Mouse (Mus musculus) embryo, embryonic 11.5 days (tissue): ENCODE measurements around the gene Abcc10.

Experiments used
- DNase-seq: peaks from one replicate; pipeline ENCODE4 v3.0.0-alpha.2; 2012; ENCODE audit warnings: low read depth, low spot score

The Abcc10 gene

DNA sequence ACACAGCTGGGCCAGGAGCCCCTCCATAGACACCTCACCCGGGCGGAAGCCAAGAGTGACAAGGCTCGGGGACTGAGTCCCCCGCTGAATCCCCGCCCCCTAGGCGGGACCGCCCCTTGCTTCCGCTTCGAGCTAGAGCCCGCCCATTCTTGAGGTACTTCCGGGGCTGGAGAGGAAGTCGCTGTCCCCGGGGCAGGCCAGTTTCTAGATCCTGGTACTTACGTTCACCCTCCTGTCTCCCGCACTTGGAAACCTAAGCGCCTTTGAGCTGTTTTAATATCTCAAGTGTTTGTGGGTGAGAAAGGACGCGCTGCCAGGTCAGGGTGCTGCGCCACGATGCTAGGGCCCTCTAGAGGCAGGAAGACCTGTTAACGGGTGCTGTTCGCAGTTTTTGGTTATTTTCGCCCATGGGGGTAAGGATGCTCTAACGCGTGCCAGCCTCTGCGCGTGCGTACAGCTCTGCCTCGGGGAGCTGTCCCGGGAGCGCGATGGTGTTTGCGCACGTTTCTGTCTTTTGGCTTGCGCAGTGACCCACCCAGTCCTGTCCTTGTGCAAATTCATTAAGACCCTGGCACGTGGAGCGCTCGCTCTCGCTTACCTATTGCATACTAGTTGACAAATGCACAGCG, at the start of gene Abcc10:
Gene Abcc10, minus strand, starts transcription at position 447 of the 629 bp plus-strand sequence.
- peak; percentile 92 for DNase-seq

DNA sequence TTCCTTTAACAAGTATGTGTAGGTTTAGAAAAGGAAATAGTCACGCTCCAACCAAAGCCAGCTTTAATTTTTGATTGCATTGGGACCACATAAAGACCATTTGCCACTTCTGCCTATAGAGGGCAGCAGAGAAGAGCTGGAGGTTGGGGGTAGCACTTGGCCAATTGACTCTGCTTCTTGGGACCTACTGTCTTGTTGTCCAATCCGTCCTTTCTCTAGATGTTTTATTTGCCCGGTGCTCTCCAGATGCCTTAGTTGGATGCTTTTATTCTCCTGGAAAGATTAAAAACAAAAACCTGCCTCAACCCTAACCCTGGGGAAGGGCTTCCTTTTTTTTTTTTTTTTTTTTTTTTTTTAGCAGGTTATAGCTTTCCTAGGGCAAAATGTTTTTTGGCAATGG, 43.6 kb upstream of the Abcc10 start:
- DNase-seq: no peak

DNA sequence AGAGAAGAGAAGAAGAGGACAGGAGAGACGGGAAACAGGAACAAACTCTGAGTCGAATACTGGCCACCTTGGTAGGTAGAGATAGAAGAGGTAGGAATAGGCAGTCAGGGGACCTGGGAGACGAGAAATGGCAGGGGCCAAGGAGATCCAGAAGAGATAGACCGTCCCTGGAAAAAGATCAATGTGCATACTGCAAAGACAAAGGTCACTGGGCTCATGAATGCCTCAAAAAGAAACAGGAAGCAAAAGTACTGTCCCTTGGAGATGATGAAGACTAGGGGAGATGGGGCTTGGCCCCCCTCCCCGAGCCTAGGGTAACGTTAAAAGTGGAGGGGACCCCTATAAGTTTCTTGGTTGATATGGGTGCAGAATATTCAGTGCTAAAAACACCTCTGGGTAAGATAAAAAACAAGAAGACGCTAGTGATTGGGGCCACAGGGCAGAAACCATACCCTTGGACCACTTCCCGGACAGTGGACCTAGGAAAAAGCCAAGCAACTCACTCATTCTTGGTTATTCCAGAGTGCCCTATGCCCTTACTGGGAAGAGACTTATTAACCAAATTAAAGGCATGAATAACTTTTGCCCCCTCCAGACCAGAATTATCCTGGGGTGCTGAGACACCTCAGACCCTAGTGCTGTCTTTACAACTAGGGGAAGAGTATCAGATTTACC, 23.0 kb upstream of the Abcc10 start:
- DNase-seq: no peak

DNA sequence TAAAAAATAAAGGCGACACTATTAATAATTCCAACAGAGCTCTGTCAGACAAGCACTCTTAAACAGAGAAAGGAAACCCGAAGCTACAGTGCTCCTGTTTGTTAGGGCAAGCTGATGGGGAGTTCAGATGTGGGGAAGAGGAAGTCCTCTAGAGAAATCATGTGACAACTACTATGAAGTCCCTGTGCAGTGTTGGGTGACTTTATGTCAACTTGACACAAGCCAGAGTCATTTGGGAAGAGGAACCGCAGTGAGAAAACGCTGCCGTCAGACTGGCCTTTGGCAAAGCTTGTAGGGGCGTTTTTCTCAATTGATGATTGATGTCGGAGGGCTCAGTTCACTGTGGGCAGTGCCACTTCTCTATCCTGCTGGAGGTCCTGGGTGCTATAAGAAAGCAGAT, 13.1 kb upstream of the Abcc10 start:
- DNase-seq: no peak

DNA sequence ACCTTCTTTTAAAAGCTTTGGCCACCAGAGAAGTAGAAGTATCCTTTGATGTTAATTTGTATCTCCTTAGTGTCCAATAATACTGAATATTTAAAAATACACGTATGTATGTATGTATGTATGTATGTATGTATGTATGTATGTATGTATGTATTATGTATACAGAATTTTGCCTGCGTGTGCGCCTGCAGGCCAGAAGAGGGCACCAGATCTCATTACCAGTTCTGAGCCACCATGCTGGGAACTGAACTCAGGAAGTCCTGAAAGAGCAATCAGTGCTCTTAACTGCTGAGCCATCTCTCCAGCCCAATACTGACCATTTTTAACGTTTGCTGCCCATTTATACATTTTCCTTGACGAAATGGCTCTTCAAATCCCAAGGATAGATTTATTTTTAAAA, 8.3 kb upstream of the Abcc10 start:
- DNase-seq: no peak

DNA sequence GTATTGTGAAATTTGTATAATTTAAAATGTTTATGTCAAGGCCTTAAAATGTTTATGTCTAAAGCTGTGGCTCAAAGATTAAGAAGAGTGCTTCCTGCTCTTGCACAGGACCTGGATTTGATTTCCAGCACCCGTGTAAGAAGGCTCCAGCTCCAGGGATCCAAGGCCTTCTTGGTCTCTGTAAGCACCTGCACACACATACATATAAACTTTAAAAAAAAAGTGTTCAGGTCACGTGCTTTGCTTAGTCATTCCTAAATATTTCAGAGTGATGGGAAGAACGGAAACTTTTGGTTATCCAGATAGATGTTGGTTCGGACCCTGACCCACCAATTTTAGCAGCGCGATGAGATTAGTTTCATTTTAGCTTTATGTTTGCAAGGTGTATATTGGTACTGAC, 571 bp upstream of the Abcc10 start:
- no peak for DNase-seq

GRCm38 (mm10) chr17:46327413-46327905, 693 bp downstream of the Abcc10 start:
- no peak for DNase-seq

DNA sequence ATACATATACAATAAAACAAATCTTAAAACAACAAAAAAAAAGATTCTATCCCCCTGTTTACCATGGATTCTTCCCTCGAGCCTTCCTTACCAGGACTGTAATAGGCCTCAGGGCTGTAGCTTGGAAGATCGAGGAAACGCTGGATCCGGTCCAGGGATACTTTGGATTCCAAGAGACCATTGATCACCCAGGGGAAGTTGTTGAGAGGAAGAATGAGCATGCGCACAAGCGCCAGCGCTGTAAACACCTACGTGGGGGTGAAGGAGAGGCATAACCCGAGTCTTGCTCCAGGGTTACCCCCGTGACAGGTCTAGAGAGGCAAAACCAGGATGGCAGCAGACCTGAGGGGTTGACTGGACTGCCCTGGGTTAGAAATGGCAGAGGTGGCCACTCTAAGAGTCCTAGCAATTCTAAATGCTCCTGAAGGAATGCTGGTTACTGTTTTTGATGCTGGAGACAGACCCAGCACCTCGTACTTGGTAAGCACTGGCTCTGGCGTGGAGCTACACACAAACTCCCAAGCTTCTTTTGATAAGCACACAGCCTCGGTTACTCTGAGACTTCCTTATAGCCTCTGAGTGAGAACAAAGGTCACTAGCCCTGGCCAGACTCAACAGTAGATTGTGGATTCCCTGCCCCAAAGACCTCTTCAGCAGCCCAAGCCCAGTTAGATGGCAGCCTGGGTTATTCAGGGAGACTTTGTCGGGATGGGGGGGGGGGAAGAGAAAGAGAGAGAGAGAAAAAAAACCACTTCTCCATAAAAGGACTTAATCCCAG, 5.9 kb downstream of the Abcc10 start:
- no peak for DNase-seq

- no peak for DNase-seq
Observed at GRCm38 (mm10) chr17:46320492-46320891, 7.7 kb downstream of the Abcc10 start.

DNA sequence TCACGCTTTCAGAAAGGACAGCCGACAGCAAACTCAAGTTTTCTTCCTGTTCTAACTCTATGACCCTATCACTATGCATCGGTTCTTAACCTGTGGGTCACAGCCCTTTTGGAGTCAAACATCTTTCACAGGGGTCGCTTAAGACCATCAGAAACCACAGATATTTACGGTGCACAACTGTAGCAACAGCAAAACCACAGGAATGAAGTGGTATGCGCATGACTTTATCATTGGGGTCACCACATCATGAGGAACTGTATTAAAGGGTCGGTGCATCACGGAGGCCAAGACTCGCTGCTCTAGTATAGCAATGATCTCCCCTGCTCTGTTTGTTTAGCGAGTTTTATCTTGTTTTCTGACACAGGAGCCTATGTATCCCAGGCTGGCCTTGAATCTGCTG, 12.3 kb downstream of the Abcc10 start:
- no peak for DNase-seq

GRCm38 (mm10) chr17:46313135-46313715, 14.9 kb downstream of the Abcc10 start:
- no peak for DNase-seq

DNA sequence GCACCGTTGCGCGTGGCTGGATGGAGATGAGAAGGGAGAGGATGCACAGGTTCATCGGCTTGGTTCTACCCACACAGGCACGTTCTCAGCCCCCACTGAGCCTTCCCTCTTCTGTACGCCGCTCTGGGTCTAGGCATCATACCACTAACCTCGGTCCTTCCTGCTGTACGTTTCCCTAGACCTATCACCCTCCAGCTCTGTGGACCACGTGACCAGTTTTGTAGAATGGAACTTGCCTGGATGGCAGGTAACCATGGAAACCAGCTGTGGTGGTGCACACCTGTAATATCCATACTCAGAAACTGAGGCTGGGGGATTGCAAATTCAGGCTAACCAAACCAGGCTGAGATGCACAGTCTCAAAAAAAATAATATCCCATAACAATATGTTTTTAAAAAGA, 17.6 kb downstream of the Abcc10 start:
- DNase-seq: no peak

DNA sequence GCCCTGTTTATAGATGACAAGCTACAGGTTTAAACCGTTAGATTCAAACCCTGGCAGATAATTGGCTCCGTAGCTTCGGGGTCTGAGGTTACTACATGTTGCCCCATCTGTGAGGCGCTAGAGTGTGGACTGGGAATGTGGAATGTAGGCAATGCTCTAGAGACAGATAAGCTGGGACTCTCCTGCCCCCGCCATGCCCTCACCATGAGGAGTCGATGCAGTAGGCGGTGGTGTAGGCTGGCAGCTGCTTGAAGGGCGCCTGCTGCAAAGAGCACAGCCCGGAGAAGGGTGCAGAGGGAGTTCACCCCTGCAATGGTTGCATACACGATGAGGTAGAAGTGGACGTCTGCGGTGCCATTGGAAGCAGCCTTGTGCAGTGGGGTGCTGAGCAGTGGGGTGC, 18.3 kb downstream of the Abcc10 start:
- DNase-seq: no peak

DNA sequence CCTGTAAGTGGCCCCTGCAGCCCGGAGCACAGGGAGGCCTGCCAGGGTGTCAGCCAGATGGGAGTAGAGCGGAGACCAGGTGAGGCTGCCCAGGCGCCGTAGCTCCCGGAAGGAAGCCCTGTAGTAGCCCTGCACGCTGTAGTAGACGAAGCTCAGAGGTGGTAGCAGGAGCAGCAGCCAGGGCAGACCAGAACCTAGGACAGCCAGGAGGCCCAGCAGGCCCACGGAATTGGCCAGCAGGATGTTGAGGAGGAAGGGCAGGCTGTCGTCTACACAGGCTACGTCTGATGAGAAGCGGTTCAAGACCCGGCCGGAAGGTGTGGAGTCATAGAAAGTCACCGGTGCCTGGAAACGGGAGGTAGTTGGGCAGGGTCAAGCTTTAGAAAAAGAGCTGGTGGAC, 21.2 kb downstream of the Abcc10 start:
- DNase-seq: no peak

- DNase-seq: no peak
Observed at GRCm38 (mm10) chr17:46304184-46304583, 24.0 kb downstream of the Abcc10 start.

- no peak for DNase-seq
Observed at GRCm38 (mm10) chr17:46301892-46302291, 26.3 kb downstream of the Abcc10 start.

- peak; percentile 76 for DNase-seq
Observed at GRCm38 (mm10) chr17:46298220-46298913, 29.8 kb downstream of the Abcc10 start.

DNA sequence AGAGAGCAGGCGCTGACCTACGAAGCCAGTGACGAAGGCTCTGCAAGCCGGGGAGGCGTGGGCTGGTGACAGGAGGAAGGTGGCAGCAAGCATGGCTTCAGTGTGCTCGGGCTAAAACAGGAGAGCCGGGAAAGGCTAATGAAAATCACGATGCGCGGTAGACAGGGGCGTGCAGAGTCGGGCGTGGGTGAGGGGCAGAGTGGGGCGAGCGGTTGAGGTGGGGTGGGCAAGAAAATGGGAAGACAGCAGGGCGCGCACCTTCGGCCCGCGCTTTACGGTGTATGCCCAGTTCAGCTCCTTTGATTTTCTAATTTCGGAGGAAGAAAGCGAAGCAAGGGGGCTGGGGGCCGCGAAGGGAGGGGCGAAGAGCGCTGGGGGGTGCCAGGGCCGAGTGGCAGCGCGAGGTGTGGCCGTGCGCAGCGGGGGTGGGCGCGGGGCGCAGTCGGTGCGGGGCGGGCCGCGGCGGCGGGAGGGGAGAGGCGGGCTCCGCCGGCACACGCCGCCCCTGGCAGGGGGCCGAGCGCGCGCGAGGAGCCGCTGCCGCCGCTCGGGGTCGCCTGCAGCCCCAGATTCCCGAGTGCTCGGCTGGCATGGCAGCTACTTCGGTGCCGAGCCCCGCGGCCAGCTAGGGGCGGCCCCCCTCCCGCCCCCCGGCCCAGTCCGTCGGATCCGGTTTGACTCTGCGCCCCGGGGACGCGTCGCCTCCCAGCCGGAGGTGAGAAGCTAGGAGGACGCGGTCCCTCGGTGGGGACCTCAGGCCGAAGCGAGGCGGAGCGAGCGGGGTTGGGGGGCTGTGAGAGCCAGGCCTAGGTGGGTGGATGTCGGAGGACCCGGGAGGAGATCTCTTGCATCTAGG, 30.6 kb downstream of the Abcc10 start, which contains the start of gene Dlk2:
Gene Dlk2, plus strand, starts transcription at position 58 of the 856 bp plus-strand sequence.
- DNase-seq: no peak

- DNase-seq: no peak
Observed at GRCm38 (mm10) chr17:46297028-46297363, 31.2 kb downstream of the Abcc10 start.

- DNase-seq: no peak
Observed at GRCm38 (mm10) chr17:46296601-46297000, 31.6 kb downstream of the Abcc10 start.

DNA sequence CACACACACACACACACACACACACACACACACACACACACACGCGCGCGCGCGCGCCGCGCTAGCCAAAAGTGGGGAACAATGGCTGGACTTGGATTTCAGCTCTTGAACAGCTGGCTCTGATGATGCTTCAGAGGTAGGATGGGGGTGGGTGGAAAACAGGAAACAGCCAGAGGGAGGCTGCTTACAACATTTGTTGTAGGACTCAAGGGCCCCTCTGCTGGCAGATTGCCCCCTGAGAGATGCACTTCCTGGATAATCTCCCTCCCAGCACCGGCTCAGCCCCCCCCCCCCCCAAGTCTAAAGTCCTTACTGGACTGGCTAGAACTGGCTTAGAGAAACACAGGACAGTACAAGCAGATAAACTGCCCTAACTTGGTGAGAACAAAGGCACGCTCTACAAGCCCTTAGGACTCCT, 40.5 kb downstream of the Abcc10 start:
- no peak for DNase-seq
